Mouse (Mus musculus) heart, postnatal 25 days (tissue): ENCODE measurements around the gene Usp3. TPM values are rescaled to one million over a fixed set of nuclear protein-coding genes. Genes with fewer than 3 reads are reported as not detected.

Experiments used
- DNase-seq: peaks from one replicate; pipeline ENCODE4 v3.0.0; 2022; ENCODE audit warnings: low spot score
- intact Hi-C: fragments of 180-260 bp; cut with DNase I; formaldehyde crosslinking; loops from one replicate; pipeline ENCODE4 v1.15.1; 2025
- total RNA-seq, 2 experiments: library from RNA; stranded (reverse); gene quantifications; 2 replicates each; pipeline ENCODE4 v1.2.3; 2021

Usp3 gene
- total RNA-seq, 2 experiments from 2014 or later: 19.0 to 24.4 TPM

DNA sequence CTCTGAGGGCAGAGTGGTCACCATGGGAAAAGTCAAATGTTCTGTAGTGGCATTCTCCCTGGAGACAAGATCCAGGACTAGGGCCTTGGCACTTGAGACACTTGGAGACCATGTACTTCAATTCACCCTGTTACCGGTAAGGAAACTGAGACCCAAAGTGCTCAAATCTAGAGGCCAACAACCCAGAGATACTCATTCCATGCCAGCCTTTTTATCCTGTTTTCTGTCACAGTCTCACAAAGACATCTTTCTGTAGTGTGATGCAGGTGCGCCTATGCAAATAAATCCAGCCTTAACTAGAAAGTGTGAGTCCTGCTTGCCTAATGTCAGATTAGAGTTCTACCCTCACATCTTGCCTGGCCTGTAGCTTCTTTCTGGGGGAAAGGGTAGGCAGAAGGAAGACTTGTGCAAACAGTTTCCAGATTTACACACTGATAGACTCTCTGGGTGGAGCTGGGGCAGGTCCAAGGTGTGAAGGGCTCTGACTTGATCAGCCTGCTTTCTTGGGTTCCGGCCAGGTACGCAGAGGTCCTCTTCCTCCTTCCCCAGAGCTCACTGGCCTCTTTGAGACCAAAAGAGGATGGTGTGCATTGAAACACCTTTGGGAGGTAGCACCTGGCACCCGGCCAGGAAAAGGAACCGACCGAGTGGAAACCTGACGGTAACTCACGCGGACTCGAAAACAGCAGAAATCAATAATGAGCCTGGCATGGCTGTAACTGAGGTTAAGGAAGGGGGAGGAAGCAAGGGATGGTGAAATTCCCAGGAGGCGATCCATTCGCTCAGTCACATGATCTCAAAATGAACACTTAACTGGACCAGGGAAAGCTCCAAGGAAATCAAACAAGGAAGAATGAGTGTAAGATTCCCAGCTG, 13.2 kb upstream of the Usp3 start:
- DNase-seq: no peak
- intact Hi-C loops: no loop called here

DNA sequence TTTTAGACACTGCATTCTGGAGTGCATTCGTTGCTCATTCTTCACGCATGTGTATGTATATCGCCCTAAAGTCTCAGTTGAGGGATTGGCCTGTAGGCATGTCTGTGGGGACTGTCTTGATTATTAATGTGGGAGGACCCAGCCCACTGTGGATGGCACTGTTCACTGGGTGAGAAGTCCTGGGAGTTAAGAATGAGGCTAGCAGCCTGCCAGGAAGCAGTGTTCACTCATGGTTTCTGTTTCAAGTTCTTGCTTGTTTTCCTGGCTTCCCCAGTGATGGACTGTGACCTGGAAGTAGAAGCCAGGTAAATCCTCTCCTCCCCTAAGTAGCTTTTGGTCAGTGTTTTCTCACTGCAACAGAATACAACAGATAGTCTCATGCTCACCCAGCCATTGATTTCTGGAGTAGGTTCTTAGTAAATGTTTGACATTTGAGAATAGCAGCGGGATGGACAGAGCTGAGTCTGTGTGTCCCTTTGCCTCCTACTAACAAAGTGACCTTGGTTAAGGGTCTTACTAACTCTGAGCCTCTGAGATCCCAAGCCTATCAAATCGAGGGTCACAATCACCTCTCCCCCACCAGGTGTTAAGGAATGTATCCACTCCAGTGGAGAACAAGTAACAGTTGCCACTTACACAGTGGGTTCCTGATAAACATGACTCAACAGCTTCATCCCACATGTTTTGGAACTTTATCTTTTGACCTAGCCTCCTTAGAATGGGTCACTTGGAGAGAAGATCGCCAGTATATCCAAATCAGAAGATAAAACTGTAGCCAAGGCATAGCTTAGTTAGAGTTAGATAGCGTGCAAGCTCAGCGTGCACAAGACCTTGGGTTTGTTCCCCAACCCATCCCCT, 11.6 kb upstream of the Usp3 start:
- DNase-seq: no peak
- intact Hi-C loops: no loop called here

- intact Hi-C loops: no loop called here
- DNase-seq: no peak
These were observed 11.0 kb upstream of the Usp3 start for GRCm38 (mm10) chr9:66603907-66604306.

GRCm38 (mm10) chr9:66601006-66601405, 8.1 kb upstream of the Usp3 start:
- no peak for DNase-seq
- intact Hi-C loops: no loop called here

GRCm38 (mm10) chr9:66600551-66600950, 7.6 kb upstream of the Usp3 start:
- intact Hi-C loops: no loop called here
- no peak for DNase-seq

- DNase-seq: peak; percentile 20
- intact Hi-C loops: no loop called here
These were observed 6.6 kb upstream of the Usp3 start for GRCm38 (mm10) chr9:66599577-66599976.

- intact Hi-C loops: no loop called here
- DNase-seq: no peak
These were observed 5.7 kb upstream of the Usp3 start for GRCm38 (mm10) chr9:66598636-66599035.

- DNase-seq: no peak
- intact Hi-C loops: no loop called here
These were observed 4.7 kb upstream of the Usp3 start for GRCm38 (mm10) chr9:66597480-66598215.

GRCm38 (mm10) chr9:66597076-66597475, 4.1 kb upstream of the Usp3 start:
- DNase-seq: no peak

DNA sequence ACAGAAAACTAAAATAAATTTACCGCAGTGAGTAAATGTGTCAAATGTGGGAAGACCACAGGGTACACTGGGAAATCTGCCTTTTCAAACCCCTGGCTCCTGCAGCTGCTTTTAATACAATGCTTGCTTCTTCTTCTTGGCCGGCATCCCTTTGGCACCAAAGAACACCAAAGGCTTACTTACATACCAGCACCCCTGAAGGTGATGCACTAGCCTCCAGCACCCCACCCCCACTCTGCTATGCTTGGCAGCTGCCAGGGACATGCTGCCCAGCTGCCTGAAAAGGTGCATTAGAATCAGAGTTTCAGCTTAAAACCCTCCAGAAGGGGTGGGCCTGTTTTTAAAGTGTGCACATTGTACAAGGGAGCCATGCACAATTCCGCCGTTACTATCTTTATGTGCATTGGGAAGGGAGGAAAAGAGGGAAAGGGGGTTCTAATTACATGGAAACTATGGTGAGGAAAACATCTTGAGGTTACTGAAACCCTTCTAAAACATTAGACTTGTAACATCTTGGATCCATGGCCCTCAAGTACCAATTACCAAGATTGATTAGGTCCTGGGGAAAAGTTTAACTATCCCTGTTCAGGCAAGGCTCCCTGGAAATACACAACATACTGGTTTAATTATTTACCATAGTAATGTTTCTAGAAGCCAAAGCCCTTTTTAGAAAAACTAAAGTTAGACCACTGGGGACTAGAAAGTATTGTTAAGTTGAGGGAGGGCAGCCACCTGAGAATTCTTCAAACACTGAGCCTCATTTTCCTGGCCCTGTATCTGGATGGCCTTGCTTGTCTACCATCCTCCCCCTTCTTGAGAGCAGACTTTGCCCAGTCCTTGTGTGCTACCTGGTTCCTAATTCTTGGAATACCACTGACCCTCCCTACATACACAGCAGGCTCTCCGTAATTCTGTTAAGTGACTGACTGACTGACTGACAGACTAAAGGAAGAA, 3.1 kb upstream of the Usp3 start:
- DNase-seq: no peak
- intact Hi-C loops: no loop called here

More at GRCm38 (mm10) chr9:66597076-66597475, 4.1 kb upstream of the Usp3 start:
- intact Hi-C loops: no loop called here

DNA sequence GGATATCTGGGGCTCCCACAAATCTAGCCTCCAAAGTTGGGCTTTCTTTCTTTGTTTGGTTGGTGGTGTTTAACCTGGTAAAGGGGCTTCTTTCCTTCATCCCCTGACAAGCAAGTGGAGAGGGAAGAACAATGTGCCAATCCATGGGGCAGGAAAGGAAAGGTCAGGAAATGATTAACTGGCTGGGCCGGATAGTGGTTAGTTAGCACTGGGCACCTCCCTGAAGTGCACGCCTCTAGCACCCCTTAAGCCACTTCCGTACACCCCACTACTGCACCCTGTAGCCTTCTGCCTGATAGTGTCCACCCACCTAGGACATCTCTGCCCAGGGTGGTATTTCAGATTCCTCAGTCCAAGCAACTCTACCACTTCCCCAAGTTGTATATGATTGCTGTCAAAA, 1.1 kb upstream of the Usp3 start:
- no peak for DNase-seq
- intact Hi-C loops: loop anchor here (5.0 kb wide), 1 partner anchor 82 kb away; the partner anchor contains the start of gene Fbxl22

DNA sequence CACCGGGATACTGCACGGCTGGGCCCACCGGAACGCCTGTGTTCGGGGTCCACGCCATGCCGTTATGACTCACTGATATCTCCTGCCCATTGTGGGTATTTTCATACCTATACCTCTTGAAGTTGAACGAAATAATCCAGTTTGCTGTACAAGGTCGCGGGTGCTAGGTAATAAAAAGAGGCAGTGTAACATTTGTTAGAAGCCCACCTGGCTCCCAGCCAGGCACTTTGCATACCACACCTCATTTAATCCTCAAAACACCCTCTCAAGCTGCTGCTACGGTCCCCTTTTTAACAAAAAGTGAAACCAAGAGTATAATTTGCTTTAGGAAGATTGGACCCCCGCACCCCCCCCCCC, 649 bp upstream of the Usp3 start:
- DNase-seq: no peak
- intact Hi-C loops: loop anchor here (5.0 kb wide), 1 partner anchor 81 kb away; the partner anchor contains the start of gene Fbxl22

GRCm38 (mm10) chr9:66591851-66592645, 894 bp downstream of the Usp3 start:
- intact Hi-C loops: loop anchor here (5.0 kb wide), 1 partner anchor 80 kb away; the partner anchor contains the start of gene Fbxl22
- DNase-seq: no peak

DNA sequence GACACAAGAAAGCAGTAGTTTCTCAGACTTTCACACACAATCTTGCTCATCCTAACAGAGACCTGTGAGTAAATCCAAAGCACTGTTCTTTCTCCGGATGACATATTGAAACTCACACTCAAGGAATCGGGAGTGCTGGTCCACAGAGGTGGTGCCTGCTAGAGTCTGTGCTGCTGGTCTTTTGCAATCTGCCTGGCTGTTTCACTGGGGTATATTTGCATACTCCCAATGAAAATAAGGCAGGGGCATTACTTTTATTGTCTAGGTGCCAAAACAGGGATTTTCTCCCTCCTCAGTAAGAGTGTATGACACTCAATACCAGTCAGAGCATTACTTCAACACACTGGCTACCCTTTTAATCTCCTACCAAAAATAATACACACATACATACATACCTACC, 2.9 kb downstream of the Usp3 start:
- intact Hi-C loops: loop anchor here (5.0 kb wide), 1 partner anchor 78 kb away; the partner anchor contains the start of gene Fbxl22
- no peak for DNase-seq

GRCm38 (mm10) chr9:66587016-66587415, 5.9 kb downstream of the Usp3 start:
- DNase-seq: no peak
- intact Hi-C loops: no loop called here

GRCm38 (mm10) chr9:66586533-66586932, 6.4 kb downstream of the Usp3 start:
- intact Hi-C loops: no loop called here
- no peak for DNase-seq

DNA sequence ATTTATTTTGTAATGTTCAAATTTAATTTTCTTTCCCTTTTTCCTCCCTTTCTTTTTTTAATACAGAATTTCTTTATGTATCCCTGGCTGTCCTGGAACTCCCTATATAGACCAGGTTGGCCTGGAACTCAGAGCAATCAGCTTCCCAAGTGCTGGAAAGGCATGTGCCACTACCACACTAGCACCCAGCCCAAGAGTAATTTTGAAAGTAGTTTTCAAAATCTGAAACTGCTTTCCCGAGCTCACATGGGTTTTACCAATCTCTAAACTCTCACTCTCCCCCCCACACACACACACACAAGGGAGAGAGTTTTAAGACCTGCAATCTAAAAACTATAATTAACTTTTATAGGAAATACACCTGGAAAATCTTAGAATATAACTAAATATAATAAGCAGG, 7.8 kb downstream of the Usp3 start:
- no peak for DNase-seq
- intact Hi-C loops: no loop called here

GRCm38 (mm10) chr9:66584176-66584575, 8.8 kb downstream of the Usp3 start:
- intact Hi-C loops: no loop called here
- DNase-seq: no peak
